Mouse (Mus musculus) lung, embryonic 15.5 days (tissue): Measurements from ENCODE around the gene Tanc1. TPM values are rescaled to one million over a fixed set of nuclear protein-coding genes. Genes with fewer than 3 reads are reported as not detected.
A peak's percentile ranks its signal among the peaks of the same experiment; 100 is the strongest.

Source experiments
- ATAC-seq: fragments of 200-750 bp; cut with Nextera tagmentation; 2 replicates; pipeline ENCODE4 v1.8.0; 2017; ENCODE audit warnings: moderate number of reproducible peaks, borderline replicate concordance; ENCODE audit not compliant: low FRiP score, low TSS enrichment; ENCODE audit errors: extremely low read depth
- H3K27ac ChIP-seq: fragments of 300-500 bp; sonication (generic); 2 replicates; pipeline ENCODE4 v1.5.1; 2015; ENCODE audit warnings: moderate library complexity, mild to moderate bottlenecking, inconsistent platforms
- H3K27me3 ChIP-seq: fragments of 300-500 bp; sonication (generic); 2 replicates; pipeline ENCODE4 v1.6.1; 2015; ENCODE audit warnings: inconsistent platforms
- H3K36me3 ChIP-seq: fragments of 300-500 bp; sonication (generic); 2 replicates; pipeline ENCODE4 v1.6.1; 2015; ENCODE audit warnings: inconsistent platforms
- H3K4me1 ChIP-seq: fragments of 300-500 bp; sonication (generic); 2 replicates; pipeline ENCODE4 v1.6.1; 2015; ENCODE audit warnings: inconsistent platforms
- H3K4me2 ChIP-seq: fragments of 300-500 bp; sonication (generic); 2 replicates; pipeline ENCODE4 v1.6.1; 2015; ENCODE audit warnings: inconsistent platforms, mild to moderate bottlenecking, moderate library complexity
- H3K4me3 ChIP-seq: fragments of 300-500 bp; sonication (generic); 2 replicates; pipeline ENCODE4 v1.5.1; 2015; ENCODE audit warnings: mild to moderate bottlenecking, inconsistent platforms
- H3K9ac ChIP-seq: fragments of 300-500 bp; sonication (generic); 2 replicates; pipeline ENCODE4 v1.6.1; 2015; ENCODE audit warnings: inconsistent platforms
- H3K9me3 ChIP-seq: fragments of 300-500 bp; sonication (generic); 2 replicates; pipeline ENCODE4 v1.6.1; 2016; ENCODE audit warnings: inconsistent platforms
- WGBS: fragments of 180-500 bp; shearing (Covaris S2); methylation state at CpG from one replicate; pipeline ENCODE4 v1.1.7; 2015; 5-methylcytosine and 5-hydroxymethylcytosine counted together
- polyA plus RNA-seq: library from polyadenylated mRNA; unstranded; fragments of >200 nt; fragmentation: Nextera tagmentation; extraction: Ambion mirVana; gene quantifications from 2 replicates; pipeline ENCODE4 v1.2.1, GENCODE M21; 2015

Gene Tanc1
- polyA plus RNA-seq, 1 experiment from 2014 or later = 33.9 TPM

DNA sequence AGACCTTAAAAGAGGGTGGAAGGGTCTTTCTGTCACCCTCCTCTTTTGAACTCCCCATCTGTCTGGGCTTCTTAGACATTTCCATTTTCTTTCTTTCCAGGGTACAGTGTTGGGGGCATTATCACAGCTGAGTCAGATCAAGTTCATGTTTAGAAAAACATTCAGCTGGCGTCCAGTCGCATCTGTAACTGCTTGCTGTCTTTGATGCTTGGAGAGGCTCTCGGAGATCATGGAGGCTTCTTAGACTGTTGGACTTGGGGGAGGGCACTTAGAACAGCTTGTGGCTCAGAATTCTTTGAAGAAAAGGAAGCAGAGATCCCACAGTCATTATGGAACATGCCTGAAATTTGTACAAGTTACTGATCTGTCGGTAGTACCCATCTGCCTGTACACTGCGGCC lies 121.6 kb downstream of the Tanc1 start:
- H3K4me1 ChIP-seq = peaks cover 21% of the 10 kb centered on the region
- 0 out of 2 replicates have a peak, but pooled peaks cover 7% of the 10 kb centered on the region for H3K36me3 ChIP-seq
- peak overlapping the region; percentile 69 for H3K27ac ChIP-seq
- H3K4me3 ChIP-seq = no peak overlapping the region
- no peak overlapping the region for H3K4me2 ChIP-seq
- peak; percentile 50; the same call in 1 of the 2 replicates for ATAC-seq
- no peaks in the 10 kb centered on the region for H3K9me3 ChIP-seq
- H3K9ac ChIP-seq = no peak overlapping the region
- WGBS = 44% methylated on average over 5 of the region's 5 CpGs
- no peaks in the 10 kb centered on the region for H3K27me3 ChIP-seq

DNA sequence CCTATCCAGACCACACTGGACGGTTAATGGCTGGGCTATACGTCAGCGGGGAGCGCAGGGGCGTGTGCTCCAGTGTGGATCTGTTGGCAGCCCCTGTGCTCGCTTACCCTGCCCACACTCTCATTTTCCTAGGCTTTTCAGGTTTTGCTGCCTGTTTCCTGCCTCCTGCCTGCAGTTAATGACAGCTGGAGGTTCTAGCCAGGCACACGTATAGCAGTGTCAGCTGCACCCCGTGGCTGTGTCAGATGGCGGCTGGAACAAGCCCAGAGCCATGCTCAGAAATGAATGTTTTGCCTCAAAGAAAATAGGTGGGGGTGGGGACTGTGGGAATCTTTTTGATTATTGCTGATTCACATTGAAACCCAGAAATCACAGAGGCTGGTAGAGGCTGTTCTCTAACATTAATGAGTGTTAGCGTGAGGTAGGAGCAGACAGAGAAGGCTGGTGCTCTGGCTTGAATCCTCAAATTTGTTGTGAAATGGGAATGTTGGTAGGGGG lies 124.6 kb downstream of the Tanc1 start:
- H3K27ac ChIP-seq = peak overlapping the region; percentile 21; the same call in 1 of the 2 replicates
- no peaks in the 10 kb centered on the region for H3K27me3 ChIP-seq
- H3K36me3 ChIP-seq = no peaks in the 10 kb centered on the region
- H3K9ac ChIP-seq = no peak overlapping the region
- WGBS = 51% methylated on average over 10 of the region's 10 CpGs
- peaks cover 28% of the 10 kb centered on the region for H3K4me1 ChIP-seq
- no peak overlapping the region for H3K4me3 ChIP-seq
- H3K9me3 ChIP-seq = no peaks in the 10 kb centered on the region
- H3K4me2 ChIP-seq = no peak overlapping the region
- ATAC-seq = peak; percentile 51; the same call in 1 of the 2 replicates

DNA sequence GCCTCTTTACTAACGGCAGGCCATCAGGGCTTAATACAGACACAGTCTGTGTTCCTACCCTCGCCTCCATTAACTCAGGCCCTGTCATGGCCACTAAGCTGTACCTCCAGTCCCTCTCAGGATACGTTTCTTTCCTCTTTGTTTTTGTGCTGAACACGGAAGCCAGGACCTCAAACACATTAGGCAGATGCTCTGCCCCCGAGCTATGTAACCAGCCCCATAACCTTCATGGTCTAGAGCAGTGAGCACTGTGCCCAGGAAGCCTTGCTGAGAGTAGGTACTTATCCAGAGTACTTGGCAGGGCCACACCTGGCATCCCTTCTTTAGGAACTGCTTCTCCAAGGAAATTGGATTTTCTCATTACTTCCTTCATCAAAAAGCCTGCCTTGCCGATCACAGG lies 125.5 kb downstream of the Tanc1 start:
- Histone ChIP-seq H3K36me3 (no peaks in the 10 kb centered on the region), H3K9me3 (no peaks in the 10 kb centered on the region), H3K4me2 (no peak overlapping the region), H3K9ac (no peak overlapping the region), H3K4me3 (no peak overlapping the region), H3K4me1 (peaks cover 37% of the 10 kb centered on the region), H3K27me3 (no peaks in the 10 kb centered on the region), H3K27ac (no peak overlapping the region)
- 85% methylated on average over 6 of the region's 6 CpGs for WGBS
- no peak for ATAC-seq

DNA sequence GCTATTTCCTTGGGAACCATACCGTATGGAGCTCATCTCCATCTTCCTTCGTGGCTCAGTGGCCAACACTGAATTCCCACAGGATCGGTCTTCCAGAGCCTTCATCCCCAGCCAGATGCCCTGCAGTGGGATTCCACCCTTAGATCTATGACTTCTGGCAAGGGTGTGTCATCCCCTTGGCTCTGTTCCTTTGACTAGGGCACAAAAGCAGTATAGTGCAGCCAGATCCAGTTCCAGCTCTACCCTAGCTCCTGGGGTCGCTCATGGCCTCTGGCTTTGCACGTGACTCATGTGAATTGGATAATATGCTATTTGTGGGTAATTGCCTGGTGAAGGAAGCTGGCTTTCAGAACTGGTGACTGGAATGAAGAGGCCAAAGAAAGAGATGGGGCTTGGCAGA lies 126.5 kb downstream of the Tanc1 start:
- WGBS = 80% methylated on average over 5 of the region's 5 CpGs
- Histone ChIP-seq H3K9me3 (no peaks in the 10 kb centered on the region), H3K4me3 (no peak overlapping the region), H3K36me3 (no peaks in the 10 kb centered on the region), H3K9ac (no peak overlapping the region), H3K27me3 (no peaks in the 10 kb centered on the region), H3K4me2 (no peak overlapping the region), H3K4me1 (peaks cover 42% of the 10 kb centered on the region), H3K27ac (no peak overlapping the region)
- no peak for ATAC-seq

DNA sequence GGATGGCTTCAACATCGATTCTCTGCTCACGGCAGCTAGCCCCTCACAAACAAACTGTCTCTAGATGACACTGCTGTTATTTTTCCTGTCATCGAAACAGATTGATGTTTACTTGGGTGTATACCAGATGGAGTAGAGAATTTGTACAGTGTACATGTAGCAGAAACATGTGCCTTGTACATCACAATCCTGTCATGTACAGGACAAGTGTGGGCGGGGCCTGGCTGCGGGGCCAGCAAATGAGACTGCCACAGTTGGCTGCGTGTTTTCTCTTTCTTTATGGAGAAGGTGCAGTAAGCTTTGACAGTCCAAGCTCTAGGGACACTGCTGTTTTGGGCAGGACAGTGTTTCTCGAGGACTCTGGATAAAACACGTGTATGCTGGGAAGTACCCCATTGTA lies 127.2 kb downstream of the Tanc1 start:
- H3K27ac ChIP-seq = no peak overlapping the region
- no peaks in the 10 kb centered on the region for H3K27me3 ChIP-seq
- H3K4me2 ChIP-seq = no peak overlapping the region
- no peaks in the 10 kb centered on the region for H3K9me3 ChIP-seq
- ATAC-seq = no peak
- no peak overlapping the region for H3K4me3 ChIP-seq
- H3K4me1 ChIP-seq = peaks cover 37% of the 10 kb centered on the region
- no peak overlapping the region for H3K9ac ChIP-seq
- H3K36me3 ChIP-seq = 0 out of 2 replicates have a peak, but pooled peaks cover 3% of the 10 kb centered on the region
- 72% methylated on average over 8 of the region's 8 CpGs for WGBS

DNA sequence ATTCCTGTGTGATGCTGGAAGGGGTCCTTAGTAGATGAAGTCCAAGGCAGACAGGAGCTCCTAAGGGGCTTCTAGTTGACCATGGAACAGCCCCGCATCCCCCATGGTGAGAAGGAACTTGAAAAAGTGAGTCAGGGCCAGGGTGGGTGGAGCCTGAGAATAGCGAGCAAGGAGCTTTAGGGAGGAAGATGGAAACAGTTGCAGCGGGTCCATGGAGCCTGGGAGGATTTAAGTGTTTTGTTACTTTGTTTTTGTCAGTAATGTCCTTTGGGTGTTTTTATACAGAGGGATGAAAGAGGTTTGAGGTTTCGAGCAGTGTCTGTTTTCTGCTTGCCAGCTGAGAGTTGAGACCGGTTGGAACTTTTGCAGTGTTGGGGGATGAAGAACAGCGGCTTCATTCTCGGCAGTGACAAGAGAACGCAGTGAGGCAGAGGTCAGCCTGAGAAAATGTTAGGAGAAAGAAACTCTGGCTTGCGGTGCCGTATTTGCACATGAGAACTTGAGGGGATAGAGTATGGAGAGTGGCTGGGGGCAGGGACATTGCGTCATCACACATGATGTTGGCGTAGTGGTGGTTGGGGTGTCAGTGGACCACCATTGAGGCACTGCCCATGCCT lies 130.8 kb downstream of the Tanc1 start:
- no peaks in the 10 kb centered on the region for H3K9me3 ChIP-seq
- peak; percentile 78 for ATAC-seq
- no peak overlapping the region for H3K9ac ChIP-seq
- no peaks in the 10 kb centered on the region for H3K27me3 ChIP-seq
- 0 out of 2 replicates have a peak, but pooled peaks cover 3% of the 10 kb centered on the region for H3K36me3 ChIP-seq
- no peak overlapping the region for H3K4me3 ChIP-seq
- WGBS = 28% methylated on average over 12 of the region's 12 CpGs
- H3K27ac ChIP-seq = peak overlapping the region; percentile 68
- peak overlapping the region; percentile 11; the same call in 1 of the 2 replicates for H3K4me2 ChIP-seq
- H3K4me1 ChIP-seq = peaks cover 27% of the 10 kb centered on the region

DNA sequence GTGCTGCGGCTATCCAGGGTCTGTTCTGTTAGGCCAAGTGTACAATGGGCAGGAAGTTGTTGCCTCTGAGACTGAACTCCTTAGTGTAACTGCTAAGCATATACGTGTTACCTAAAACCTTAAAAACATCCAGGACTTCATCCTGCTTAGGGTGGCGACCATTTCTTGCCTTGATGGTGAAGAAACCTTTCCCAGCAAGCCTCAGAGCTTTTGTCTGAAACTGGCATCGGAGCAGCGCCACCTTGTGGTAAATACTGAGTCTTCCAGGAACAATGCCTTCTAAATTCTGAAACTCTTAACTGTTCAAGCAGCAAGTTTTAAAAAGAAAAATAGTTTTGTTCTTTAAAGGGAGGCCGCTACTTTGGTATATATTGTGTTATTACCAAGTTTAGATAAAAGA lies 133.6 kb downstream of the Tanc1 start:
- Histone ChIP-seq H3K4me2 (no peak overlapping the region), H3K9ac (no peak overlapping the region), H3K27ac (no peak overlapping the region), H3K36me3 (0 out of 2 replicates have a peak, but pooled peaks cover 3% of the 10 kb centered on the region), H3K4me3 (no peak overlapping the region), H3K4me1 (peaks cover 25% of the 10 kb centered on the region), H3K27me3 (no peaks in the 10 kb centered on the region), H3K9me3 (no peaks in the 10 kb centered on the region)
- WGBS = 36% methylated on average over 6 of the region's 6 CpGs
- ATAC-seq = no peak

DNA sequence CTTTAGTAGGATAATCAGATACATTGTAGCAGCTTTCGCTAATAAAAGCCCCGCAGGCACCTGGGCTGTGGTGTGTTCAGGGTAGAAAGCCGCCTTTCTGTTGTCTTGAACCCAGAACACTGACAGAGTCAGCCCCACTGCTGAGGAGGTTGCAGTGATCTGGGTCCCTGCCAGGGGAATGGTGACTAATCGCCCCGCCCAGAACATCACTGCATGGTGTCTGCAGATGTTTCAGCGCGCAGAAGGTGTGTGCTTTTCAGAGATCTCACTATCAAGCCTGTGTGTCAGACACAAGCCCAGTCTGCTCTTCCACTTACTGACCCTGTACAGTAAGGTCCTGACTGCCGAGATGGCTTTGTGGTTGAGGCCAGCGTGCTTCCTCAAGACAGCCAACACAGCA lies 134.2 kb downstream of the Tanc1 start:
- H3K27me3 ChIP-seq = no peaks in the 10 kb centered on the region
- peaks cover 25% of the 10 kb centered on the region for H3K4me1 ChIP-seq
- no peak overlapping the region for H3K4me3 ChIP-seq
- 0 out of 2 replicates have a peak, but pooled peaks cover 3% of the 10 kb centered on the region for H3K36me3 ChIP-seq
- 75% methylated on average over 9 of the region's 9 CpGs for WGBS
- no peak overlapping the region for H3K27ac ChIP-seq
- ATAC-seq = no peak
- H3K9ac ChIP-seq = no peak overlapping the region
- no peak overlapping the region for H3K4me2 ChIP-seq
- H3K9me3 ChIP-seq = no peaks in the 10 kb centered on the region

DNA sequence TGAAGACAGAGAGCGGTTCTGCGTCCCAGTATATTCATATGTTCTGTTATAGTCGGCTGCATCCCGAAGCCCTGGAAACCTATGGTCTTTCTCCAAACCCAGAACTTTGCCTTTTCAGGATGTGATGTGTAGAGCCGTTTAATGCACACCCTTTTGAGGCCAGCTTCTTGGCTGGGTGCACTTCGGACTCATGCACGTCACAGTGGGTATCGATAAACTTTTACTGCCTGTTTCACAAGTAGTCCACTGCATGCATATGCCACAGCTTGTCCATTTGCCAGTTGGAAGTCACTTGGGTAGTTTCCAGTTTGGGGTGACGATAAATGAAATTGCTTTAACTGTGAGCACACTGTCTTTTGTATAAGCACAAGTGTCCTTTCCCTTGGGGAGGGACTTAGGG lies 135.9 kb downstream of the Tanc1 start:
- no peaks in the 10 kb centered on the region for H3K9me3 ChIP-seq
- H3K4me3 ChIP-seq = no peak overlapping the region
- H3K27me3 ChIP-seq = no peaks in the 10 kb centered on the region
- H3K4me1 ChIP-seq = peaks cover 13% of the 10 kb centered on the region; the same call in 1 of the 2 replicates
- no peak overlapping the region for H3K9ac ChIP-seq
- 0 out of 2 replicates have a peak, but pooled peaks cover 3% of the 10 kb centered on the region for H3K36me3 ChIP-seq
- no peak for ATAC-seq
- WGBS = 86% methylated on average over 9 of the region's 9 CpGs
- H3K27ac ChIP-seq = no peak overlapping the region
- no peak overlapping the region for H3K4me2 ChIP-seq

DNA sequence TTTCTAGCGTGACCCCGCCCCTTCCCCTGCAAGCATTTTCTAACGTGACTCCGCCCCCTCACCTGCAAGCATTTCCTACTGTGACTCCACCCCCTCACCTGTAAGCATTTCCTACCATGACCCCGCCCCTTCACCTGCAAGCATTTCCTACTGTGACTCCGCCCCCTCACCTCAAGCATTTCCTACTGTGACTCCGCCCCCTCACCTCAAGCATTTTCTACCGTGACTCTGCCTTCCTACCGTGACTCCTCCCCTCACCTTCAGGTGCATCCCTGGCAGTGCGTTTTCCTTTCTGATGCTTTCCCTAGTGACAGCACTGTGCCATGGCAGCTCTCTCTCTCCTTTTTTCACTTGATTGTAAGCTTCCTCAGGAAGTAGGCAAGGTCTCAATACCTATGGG lies 137.5 kb downstream of the Tanc1 start:
- H3K4me1 ChIP-seq = peaks cover 5% of the 10 kb centered on the region; the same call in 1 of the 2 replicates
- no peaks in the 10 kb centered on the region for H3K9me3 ChIP-seq
- no peak overlapping the region for H3K4me2 ChIP-seq
- no peak for ATAC-seq
- H3K27ac ChIP-seq = no peak overlapping the region
- H3K36me3 ChIP-seq = no peaks in the 10 kb centered on the region
- 41% methylated on average over 10 of the region's 10 CpGs for WGBS
- H3K9ac ChIP-seq = no peak overlapping the region
- H3K4me3 ChIP-seq = no peak overlapping the region
- H3K27me3 ChIP-seq = no peaks in the 10 kb centered on the region

DNA sequence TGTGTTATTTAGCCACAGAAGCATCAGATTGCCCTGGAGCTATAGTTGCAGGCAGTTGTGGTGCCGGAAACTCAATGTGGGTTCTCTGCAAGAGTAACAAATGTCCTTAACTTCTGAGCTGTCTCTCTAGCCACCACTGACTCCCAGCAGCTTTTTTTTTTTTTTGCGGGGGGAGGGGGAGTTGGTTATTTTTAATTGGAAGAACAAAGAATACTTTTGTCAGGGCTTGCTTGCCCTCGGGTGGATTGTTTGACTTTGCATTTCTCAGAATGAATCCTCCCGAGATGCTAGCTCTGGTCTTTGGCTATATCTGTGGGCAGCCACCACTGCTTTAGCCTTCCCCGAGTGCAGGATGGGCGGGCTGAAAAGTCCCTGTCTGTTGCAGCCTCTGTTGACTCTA lies 139.3 kb downstream of the Tanc1 start:
- H3K27me3 ChIP-seq = no peaks in the 10 kb centered on the region
- H3K4me3 ChIP-seq = no peak overlapping the region
- no peak for ATAC-seq
- no peaks in the 10 kb centered on the region for H3K36me3 ChIP-seq
- H3K9ac ChIP-seq = no peak overlapping the region
- H3K4me2 ChIP-seq = no peak overlapping the region
- H3K9me3 ChIP-seq = no peaks in the 10 kb centered on the region
- H3K4me1 ChIP-seq = peaks cover 18% of the 10 kb centered on the region
- 65% methylated on average over 6 of the region's 6 CpGs for WGBS
- no peak overlapping the region for H3K27ac ChIP-seq

DNA sequence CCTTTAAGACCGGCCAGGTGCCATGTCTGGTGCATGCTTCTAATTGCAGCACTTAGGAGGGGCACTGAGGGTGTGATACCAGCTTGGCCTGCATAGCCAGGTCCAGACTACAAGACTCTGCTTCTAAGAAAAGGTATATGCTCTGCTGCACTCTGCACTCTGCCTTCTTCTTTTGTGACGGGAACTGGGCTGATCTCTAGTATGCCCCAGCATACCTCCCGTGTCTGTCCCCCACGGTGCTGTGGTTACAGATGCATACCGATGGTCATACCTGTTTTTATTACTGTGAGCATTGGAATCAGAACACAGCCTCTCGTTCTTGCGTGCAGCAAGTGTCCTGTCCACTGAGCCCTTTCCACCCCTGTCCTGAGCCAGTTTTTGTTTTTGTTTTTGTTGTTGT lies 140.3 kb downstream of the Tanc1 start:
- no peaks in the 10 kb centered on the region for H3K36me3 ChIP-seq
- no peak overlapping the region for H3K4me2 ChIP-seq
- H3K27me3 ChIP-seq = no peaks in the 10 kb centered on the region
- peaks cover 21% of the 10 kb centered on the region for H3K4me1 ChIP-seq
- 0 out of 2 replicates have a peak overlapping the region, but pooled peaks have one; percentile 17 for H3K27ac ChIP-seq
- H3K9ac ChIP-seq = no peak overlapping the region
- 87% methylated on average over 7 of the region's 7 CpGs for WGBS
- no peak for ATAC-seq
- H3K9me3 ChIP-seq = no peaks in the 10 kb centered on the region
- H3K4me3 ChIP-seq = no peak overlapping the region
